ENCODE assay signal across 18 mouse cellular contexts in the genomic region with DNA sequence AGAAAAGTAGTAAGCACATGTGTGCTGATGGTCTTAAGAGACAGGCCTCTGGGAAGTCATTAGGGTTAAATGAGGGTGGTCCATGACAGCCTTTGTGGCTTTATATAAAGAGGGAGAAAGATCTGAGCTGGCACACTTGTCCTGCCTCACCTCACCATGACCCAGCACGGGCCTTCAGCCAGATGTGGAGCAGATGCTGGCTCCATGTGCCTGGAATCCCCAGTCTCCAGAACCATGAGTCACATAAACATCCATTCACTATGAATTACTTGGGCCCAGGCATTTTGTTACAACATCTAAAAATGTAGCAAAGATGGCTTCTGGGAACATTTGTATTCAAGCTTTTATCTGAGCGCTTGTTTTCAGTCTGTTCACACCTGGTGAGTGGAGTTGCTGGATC.
"Had no signal": no experiment of that assay in that cellular context is flagged by ENCODE, and none has a peak within 500 bp of the region (broad histone marks: within the 10 kb centered on the region; RNA-seq: fewer than 3 reads in every experiment).

No protein-coding gene starts in this region.

- H3K27ac ChIP-seq: midbrain, embryonic 10.5 days; midbrain, embryonic 12.5 days; neural tube, embryonic 13.5 days; neural tube, embryonic 15.5 days had no signal

- H3K4me3 ChIP-seq: midbrain, embryonic 10.5 days; midbrain, embryonic 12.5 days; myocyte; neural tube, embryonic 13.5 days; neural tube, embryonic 15.5 days had no signal

- DNase-seq: lung, adult 18-20 months; lung, embryonic 14.5 days; lung, postnatal 10 days; lung, postnatal 4 days; midbrain, embryonic 14.5 days; retina, postnatal 1 day; right cerebral cortex, adult 18-20 months; right cerebral cortex, postnatal 25 days; right cerebral cortex, postnatal 4 days; spleen, adult 18-20 months; thymus, adult 18-20 months; thymus, postnatal 14 days; thymus, postnatal 36 days had no signal
